Mouse (Mus musculus) forebrain, embryonic 11.5 days (tissue): ENCODE results near the gene Mast3. TPM values are rescaled to one million over a fixed set of nuclear protein-coding genes. Genes with fewer than 3 reads are reported as not detected.
"Not testable (repeated sequence)": the region's sequence is repeated elsewhere in the genome, so short reads cannot be mapped to it uniquely, and the experiment has no call there.

Source experiments
- ATAC-seq: fragments of 200-750 bp; cut with Nextera tagmentation; replicated peaks from 2 replicates; pipeline ENCODE4 v1.8.0; 2017; ENCODE audit warnings: moderate TSS enrichment; ENCODE audit not compliant: low FRiP score
- DNase-seq: peaks from one replicate; pipeline ENCODE4 v3.0.0-alpha.2; 2017; ENCODE audit warnings: low spot score
- H3K27ac ChIP-seq: fragments of 300-500 bp; sonication (generic); 2 replicates; pipeline ENCODE4 v1.5.1; 2014; ENCODE audit warnings: low read depth, low read length
- H3K27me3 ChIP-seq: fragments of 300-500 bp; sonication (generic); 2 replicates; pipeline ENCODE4 v1.6.1; 2014; ENCODE audit warnings: mild to moderate bottlenecking, low read length, mixed read lengths; ENCODE audit not compliant: control insufficient read depth, insufficient read depth
- H3K36me3 ChIP-seq: fragments of 300-500 bp; sonication (generic); 2 replicates; pipeline ENCODE4 v1.6.1; 2014; ENCODE audit warnings: mild to moderate bottlenecking, low read length, moderate library complexity, mixed read lengths; ENCODE audit not compliant: control insufficient read depth, insufficient read depth
- H3K4me1 ChIP-seq: fragments of 300-500 bp; sonication (generic); replicated peaks from 2 replicates; pipeline ENCODE4 v1.6.1; 2014; ENCODE audit warnings: low read length, mixed read lengths; ENCODE audit not compliant: control insufficient read depth, insufficient read depth
- H3K4me2 ChIP-seq: fragments of 300-500 bp; sonication (generic); 2 replicates; pipeline ENCODE4 v1.6.1; 2014; ENCODE audit warnings: low read depth, mild to moderate bottlenecking, low read length, moderate library complexity, mixed read lengths; ENCODE audit not compliant: severe bottlenecking
- H3K4me3 ChIP-seq: fragments of 300-500 bp; sonication (generic); 2 replicates; pipeline ENCODE4 v1.5.1; 2014; ENCODE audit warnings: low read depth, low read length
- H3K9ac ChIP-seq: fragments of 300-500 bp; sonication (generic); 2 replicates; pipeline ENCODE4 v1.6.1; 2014; ENCODE audit warnings: low read length
- H3K9me3 ChIP-seq: fragments of 300-500 bp; sonication (generic); 2 replicates; pipeline ENCODE4 v1.6.1; 2016; ENCODE audit warnings: low read length, mixed read lengths; ENCODE audit not compliant: control insufficient read depth
- WGBS: fragments of 180-500 bp; shearing (Covaris S2); extraction: QIAGEN DNeasy Blood & Tissue Kit; methylation state at CpG from one replicate; pipeline ENCODE4 v1.1.7; 2014; 5-methylcytosine and 5-hydroxymethylcytosine counted together
- polyA plus RNA-seq: library from polyadenylated mRNA; unstranded; fragments of >200 nt; fragmentation: Nextera tagmentation; extraction: Ambion mirVana; gene quantifications from 2 replicates; pipeline ENCODE4 v1.2.1, GENCODE M21; 2014

The Mast3 gene
- polyA plus RNA-seq, 1 experiment from 2014 or later = 15.9 TPM

DNA sequence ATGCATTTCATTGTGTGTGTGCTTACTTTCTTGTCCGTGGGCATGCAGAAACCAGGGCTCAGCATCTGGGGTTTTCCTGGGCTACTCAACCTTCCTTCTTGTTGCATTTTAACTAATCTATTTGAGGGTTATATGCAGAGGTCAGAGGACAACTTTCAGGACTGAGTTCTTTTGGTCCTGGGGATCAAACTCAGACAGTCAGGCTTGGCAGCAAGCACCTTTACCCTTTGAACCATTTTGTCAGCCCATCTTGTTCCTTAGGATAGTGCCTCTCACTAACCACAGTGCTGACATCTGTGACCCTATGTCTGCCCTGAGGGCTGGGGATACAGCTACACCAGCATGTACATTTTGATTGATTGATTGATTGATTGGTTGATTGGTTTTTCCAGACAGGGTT lies 22.9 kb upstream of the Mast3 start:
- no peaks in the 10 kb centered on the region for H3K36me3 ChIP-seq
- DNase-seq = no peak
- no peak overlapping the region for H3K27ac ChIP-seq
- no peak overlapping the region for H3K9ac ChIP-seq
- 89% methylated on average over 1 of the region's 1 CpGs for WGBS
- H3K4me2 ChIP-seq = no peak overlapping the region
- no peaks in the 10 kb centered on the region; the same call in 1 of the 2 replicates for H3K4me1 ChIP-seq
- no peak overlapping the region for H3K4me3 ChIP-seq
- no peaks in the 10 kb centered on the region for H3K27me3 ChIP-seq
- no peak for ATAC-seq
- no peaks in the 10 kb centered on the region for H3K9me3 ChIP-seq

DNA sequence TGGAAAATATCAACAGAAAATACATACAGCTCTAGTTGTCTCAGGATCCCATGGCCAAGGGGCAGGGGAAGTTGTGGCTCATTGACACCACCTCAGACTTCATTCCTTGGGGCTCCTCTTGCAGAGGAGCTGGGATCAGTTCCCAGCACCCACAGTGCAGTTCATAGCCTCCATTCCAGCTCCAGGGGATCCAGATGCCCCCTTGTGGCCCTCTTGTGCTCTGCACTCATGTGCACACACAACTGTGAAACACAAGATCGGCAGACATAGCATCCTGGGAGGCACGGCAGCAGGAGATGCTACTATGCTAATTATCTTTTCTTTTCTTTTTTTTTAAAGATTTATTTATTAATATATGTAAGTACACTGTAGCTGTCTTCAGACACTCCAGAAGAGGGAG lies 22.2 kb upstream of the Mast3 start:
- no peaks in the 10 kb centered on the region for H3K9me3 ChIP-seq
- 97% methylated on average over 2 of the region's 2 CpGs for WGBS
- no peak overlapping the region for H3K9ac ChIP-seq
- H3K4me2 ChIP-seq = no peak overlapping the region
- DNase-seq (no peak), ATAC-seq (no peak)
- no peaks in the 10 kb centered on the region for H3K27me3 ChIP-seq
- H3K4me1 ChIP-seq = no peaks in the 10 kb centered on the region; the same call in 1 of the 2 replicates
- no peak overlapping the region for H3K4me3 ChIP-seq
- H3K27ac ChIP-seq = no peak overlapping the region
- no peaks in the 10 kb centered on the region for H3K36me3 ChIP-seq

DNA sequence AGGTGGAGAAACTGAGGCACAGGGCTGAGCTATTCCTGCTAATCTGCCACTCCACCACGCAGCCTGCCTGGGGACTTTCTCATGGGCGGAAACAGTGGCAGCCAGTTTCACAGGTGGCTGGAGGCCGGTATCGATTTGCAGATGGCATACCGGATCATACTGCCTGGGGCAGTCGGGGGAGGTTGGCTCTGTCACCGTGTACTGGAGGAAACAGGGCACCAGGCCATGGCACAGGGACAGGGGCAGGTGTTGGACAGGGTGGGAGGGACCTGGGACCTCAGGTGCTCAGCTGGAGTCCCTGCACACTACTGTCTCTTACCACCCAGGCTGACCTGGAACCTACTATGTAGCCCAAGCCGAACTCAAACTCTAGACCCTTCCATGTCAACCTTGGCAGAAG lies 21.0 kb upstream of the Mast3 start:
- no peak overlapping the region for H3K9ac ChIP-seq
- no peaks in the 10 kb centered on the region for H3K36me3 ChIP-seq
- WGBS = 84% methylated on average over 8 of the region's 8 CpGs
- ATAC-seq (no peak), DNase-seq (no peak)
- no peaks in the 10 kb centered on the region for H3K27me3 ChIP-seq
- H3K4me3 ChIP-seq = no peak overlapping the region
- 0 out of 2 replicates have a peak, but pooled peaks cover 2% of the 10 kb centered on the region for H3K4me1 ChIP-seq
- H3K9me3 ChIP-seq = no peaks in the 10 kb centered on the region
- H3K27ac ChIP-seq = no peak overlapping the region
- H3K4me2 ChIP-seq = no peak overlapping the region

DNA sequence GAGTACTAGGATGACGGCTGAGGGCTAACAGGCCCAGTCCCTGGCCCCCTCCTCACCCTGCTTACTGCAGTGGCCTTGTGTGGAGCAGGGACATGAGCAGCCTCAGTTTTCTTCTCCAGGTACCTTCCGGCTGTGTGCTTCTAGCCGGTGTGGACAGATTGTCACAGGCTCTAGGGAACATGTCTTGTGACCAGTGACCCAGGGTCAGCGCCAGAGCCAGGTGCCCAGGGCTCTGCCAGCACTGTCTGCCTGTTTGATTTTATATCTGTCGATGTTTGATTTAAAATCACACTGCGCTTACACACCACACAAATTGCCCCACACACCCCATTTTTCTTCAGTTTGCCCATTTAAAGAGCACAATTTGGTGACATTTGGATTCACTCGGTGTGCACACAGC lies 18.9 kb upstream of the Mast3 start:
- ATAC-seq = no peak

DNA sequence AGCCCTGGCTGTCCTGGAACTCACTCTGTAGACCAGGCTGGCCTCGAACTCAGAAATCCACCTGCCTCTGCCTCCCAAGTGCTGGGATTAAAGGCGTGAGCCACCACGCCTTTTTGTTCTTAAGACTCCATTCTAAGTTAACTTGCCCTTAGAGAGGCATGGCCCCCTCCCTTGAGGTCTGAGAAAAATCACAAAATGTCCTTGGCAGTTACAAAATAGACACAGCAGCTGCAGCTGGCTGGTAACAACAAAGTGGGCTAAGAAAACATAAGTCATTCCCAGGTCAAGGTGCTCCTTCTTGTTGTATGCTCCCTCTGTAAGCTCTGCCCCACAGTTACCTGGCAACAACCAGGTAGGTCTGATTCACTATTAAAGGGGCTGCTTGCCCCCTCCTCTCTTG lies 17.7 kb upstream of the Mast3 start:
- not testable (repeated sequence) for H3K27ac ChIP-seq, DNase-seq, H3K4me2 ChIP-seq, H3K4me1 ChIP-seq, ATAC-seq, H3K9me3 ChIP-seq, H3K36me3 ChIP-seq, H3K27me3 ChIP-seq, H3K9ac ChIP-seq, H3K4me3 ChIP-seq
- 87% methylated on average over 3 of the region's 3 CpGs for WGBS

More for the DNA sequence above, 18.9 kb upstream of the Mast3 start:
- H3K4me1 ChIP-seq = 0 out of 2 replicates have a peak, but pooled peaks cover 4% of the 10 kb centered on the region
- no peak for DNase-seq
- H3K4me3 ChIP-seq = no peak overlapping the region
- no peak overlapping the region for H3K9ac ChIP-seq
- WGBS = 86% methylated on average over 7 of the region's 7 CpGs
- no peaks in the 10 kb centered on the region for H3K9me3 ChIP-seq
- no peak overlapping the region for H3K27ac ChIP-seq
- no peak overlapping the region for H3K4me2 ChIP-seq
- H3K36me3 ChIP-seq = no peaks in the 10 kb centered on the region
- peaks cover 6% of the 10 kb centered on the region; the same call in 1 of the 2 replicates for H3K27me3 ChIP-seq

DNA sequence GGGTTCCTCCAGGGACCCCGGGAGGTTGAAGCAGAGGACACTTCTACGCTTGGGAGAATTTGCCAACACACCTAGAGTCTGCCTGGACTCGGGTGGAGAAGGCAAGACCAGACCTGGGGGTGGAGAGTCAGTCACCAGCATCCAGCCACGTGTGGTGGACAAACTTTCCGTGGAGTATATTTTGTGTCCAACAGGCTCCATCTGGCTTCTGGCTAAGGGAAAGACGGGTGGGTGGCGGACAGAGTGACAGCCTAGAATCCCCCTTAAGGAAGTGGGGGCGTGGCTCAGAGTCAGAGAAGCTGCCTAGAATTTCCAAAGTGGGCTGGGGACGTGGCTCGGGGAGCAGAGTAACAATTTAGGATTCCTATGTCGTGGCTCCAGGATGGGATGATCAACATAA lies 17.1 kb upstream of the Mast3 start:
- peaks cover 9% of the 10 kb centered on the region; the same call in 1 of the 2 replicates for H3K27me3 ChIP-seq

DNA sequence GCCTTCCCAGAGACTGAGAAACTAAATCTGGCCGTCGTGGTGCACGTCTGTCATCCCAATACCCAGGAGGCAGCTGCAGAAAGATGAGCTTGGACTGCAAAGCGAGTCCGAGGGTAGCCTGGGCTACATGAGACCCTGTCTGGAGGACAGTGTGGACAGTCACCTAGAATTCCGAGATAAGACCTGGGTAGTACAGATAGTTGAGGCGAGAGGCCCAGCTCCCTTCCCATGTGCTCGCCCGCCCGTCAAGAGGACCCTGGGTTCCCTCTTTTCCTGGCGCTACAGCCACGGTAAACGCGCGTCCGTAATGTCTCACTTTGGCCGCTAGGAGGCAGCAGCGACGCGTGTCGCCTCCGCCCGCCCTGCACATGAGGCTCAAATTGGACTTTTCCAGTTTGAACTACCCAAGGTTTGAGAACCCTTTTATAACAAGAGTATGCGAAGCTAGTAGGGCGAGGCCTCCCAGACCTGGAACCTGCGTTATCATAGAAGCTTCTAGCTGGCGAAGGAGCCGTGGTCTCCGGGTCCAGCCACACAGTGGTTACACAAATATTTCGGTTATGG lies 16.6 kb upstream of the Mast3 start:
- H3K27me3 ChIP-seq = peaks cover 11% of the 10 kb centered on the region
- DNase-seq (peak; percentile 84), ATAC-seq (peak; percentile 42; the same call in 1 of the 2 replicates)
- 0 out of 2 replicates have a peak, but pooled peaks cover 7% of the 10 kb centered on the region for H3K4me1 ChIP-seq
- no peaks in the 10 kb centered on the region for H3K9me3 ChIP-seq
- no peak overlapping the region for H3K9ac ChIP-seq
- no peak overlapping the region for H3K4me3 ChIP-seq
- no peak overlapping the region for H3K27ac ChIP-seq
- H3K4me2 ChIP-seq = no peak overlapping the region
- 16% methylated on average over 30 of the region's 30 CpGs for WGBS
- H3K36me3 ChIP-seq = no peaks in the 10 kb centered on the region

More for the DNA sequence above, 17.1 kb upstream of the Mast3 start:
- no peak overlapping the region for H3K4me3 ChIP-seq
- H3K27ac ChIP-seq = no peak overlapping the region
- H3K36me3 ChIP-seq = no peaks in the 10 kb centered on the region
- DNase-seq (no peak), ATAC-seq (no peak)
- no peak overlapping the region for H3K9ac ChIP-seq
- 52% methylated on average over 11 of the region's 11 CpGs for WGBS
- no peaks in the 10 kb centered on the region for H3K9me3 ChIP-seq
- H3K4me2 ChIP-seq = no peak overlapping the region
- H3K4me1 ChIP-seq = 0 out of 2 replicates have a peak, but pooled peaks cover 4% of the 10 kb centered on the region

DNA sequence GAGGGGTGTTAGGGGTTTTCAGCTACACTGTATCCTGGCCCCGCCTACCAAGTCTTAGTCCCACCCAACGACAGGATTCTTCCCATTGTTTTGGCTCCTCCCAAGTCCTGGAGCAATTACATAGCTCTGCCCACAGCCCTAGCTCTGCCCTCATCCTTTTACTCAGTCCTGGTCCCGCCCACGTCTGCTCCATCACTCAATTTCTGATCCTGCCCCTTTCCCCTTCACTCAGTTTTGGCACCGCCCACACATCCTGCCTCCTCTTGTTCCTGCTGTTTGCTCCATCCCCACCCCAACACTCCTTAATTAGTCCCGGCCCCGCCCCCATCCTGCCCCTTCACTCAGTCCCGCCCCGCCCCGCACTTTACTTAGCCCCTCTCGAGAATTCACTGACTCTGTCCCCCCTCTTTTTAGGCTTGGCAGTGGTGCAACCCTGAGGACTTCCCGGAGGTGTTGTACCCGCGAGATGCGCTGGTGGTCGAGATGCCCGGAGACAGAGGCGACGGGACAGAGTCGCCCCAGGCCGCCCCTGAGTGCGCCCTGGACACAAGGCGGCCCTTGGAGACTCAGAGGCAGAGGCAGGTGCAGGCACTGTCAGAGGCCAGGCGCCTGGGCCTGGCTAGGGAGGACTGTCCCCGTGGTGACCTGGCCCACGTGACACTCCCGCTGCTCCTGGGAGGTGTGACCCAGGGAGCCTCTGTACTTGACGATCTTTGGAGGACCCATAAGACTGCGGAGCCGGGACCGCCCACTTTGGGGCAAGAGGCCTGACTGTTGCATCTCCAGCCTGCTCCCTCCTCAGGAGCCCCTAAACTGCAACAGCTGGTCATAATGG lies 15.5 kb upstream of the Mast3 start:
- no peak overlapping the region for H3K27ac ChIP-seq
- no peak overlapping the region for H3K9ac ChIP-seq
- 2% methylated on average over 31 of the region's 31 CpGs for WGBS
- no peaks in the 10 kb centered on the region for H3K36me3 ChIP-seq
- H3K9me3 ChIP-seq = no peaks in the 10 kb centered on the region
- ATAC-seq (peak; percentile 79), DNase-seq (peak; percentile 86)
- peak overlapping the region; percentile 6; the same call in 1 of the 2 replicates for H3K4me3 ChIP-seq
- H3K4me2 ChIP-seq = peak overlapping the region; percentile 33; the same call in 1 of the 2 replicates
- H3K27me3 ChIP-seq = peaks cover 14% of the 10 kb centered on the region
- H3K4me1 ChIP-seq = 0 out of 2 replicates have a peak, but pooled peaks cover 7% of the 10 kb centered on the region
